Mouse (Mus musculus) forebrain, postnatal 0 days (tissue): ENCODE results near the gene Chl1. TPM values are rescaled to one million over a fixed set of nuclear protein-coding genes. Genes with fewer than 3 reads are reported as not detected.

ENCODE experiments used
- ATAC-seq: fragments of 200-750 bp; cut with Nextera tagmentation; 2 replicates; pipeline ENCODE4 v1.8.0; 2017; ENCODE audit warnings: mild to moderate bottlenecking, moderate library complexity
- DNase-seq: peaks from one replicate; pipeline ENCODE4 v3.0.0-alpha.2; 2015
- H3K27ac ChIP-seq: fragments of 300-500 bp; sonication (generic); 2 replicates; pipeline ENCODE4 v1.5.1; 2014; ENCODE audit warnings: low read depth, mild to moderate bottlenecking, antibody characterized with exemption, low read length, moderate library complexity, mixed read lengths
- H3K27me3 ChIP-seq: fragments of 300-500 bp; sonication (generic); 2 replicates; pipeline ENCODE4 v1.6.1; 2014; ENCODE audit warnings: mild to moderate bottlenecking, low read length, mixed read lengths; ENCODE audit not compliant: insufficient read depth
- H3K36me3 ChIP-seq: fragments of 300-500 bp; sonication (generic); 2 replicates; pipeline ENCODE4 v1.6.1; 2014; ENCODE audit warnings: mild to moderate bottlenecking, moderate library complexity; ENCODE audit not compliant: insufficient read depth
- H3K4me1 ChIP-seq: fragments of 300-500 bp; sonication (generic); 2 replicates; pipeline ENCODE4 v1.6.1; 2014; ENCODE audit warnings: antibody characterized with exemption; ENCODE audit not compliant: insufficient read depth
- H3K4me2 ChIP-seq: fragments of 300-500 bp; sonication (generic); 2 replicates; pipeline ENCODE4 v1.6.1; 2014; ENCODE audit warnings: low read depth, mild to moderate bottlenecking, moderate library complexity
- H3K4me3 ChIP-seq: fragments of 300-500 bp; sonication (generic); 2 replicates; pipeline ENCODE4 v1.5.1; 2014; ENCODE audit warnings: low read depth, low read length, mixed read lengths
- H3K9ac ChIP-seq: fragments of 300-500 bp; sonication (generic); 2 replicates; pipeline ENCODE4 v1.6.1; 2014; ENCODE audit warnings: mild to moderate bottlenecking
- H3K9me3 ChIP-seq: fragments of 300-500 bp; sonication (generic); 2 replicates; pipeline ENCODE4 v1.6.1; 2016; ENCODE audit warnings: low read length
- CTCF ChIP-seq: sonication (generic); IDR thresholded peaks from 2 replicates; pipeline ENCODE4 v1.5.1; 2016; ENCODE audit warnings: antibody characterized with exemption, control low read depth, low read depth
- WGBS: fragments of 180-500 bp; shearing (Covaris S2); extraction: QIAGEN DNeasy Blood & Tissue Kit; methylation state at CpG from one replicate; pipeline ENCODE4 v1.1.7; 2014; 5-methylcytosine and 5-hydroxymethylcytosine counted together
- polyA plus RNA-seq: library from polyadenylated mRNA; unstranded; fragments of >200 nt; fragmentation: Nextera tagmentation; extraction: Ambion mirVana; gene quantifications from 2 replicates; pipeline ENCODE4 v1.2.1, GENCODE M21; 2015
- total RNA-seq: library from RNA; depleted of rRNA; stranded (reverse); fragments of >200 nt; gene quantifications from 2 replicates; pipeline ENCODE4 v1.2.3, GENCODE M21; 2014

Chl1 gene
- total and polyA plus RNA-seq, 2 experiments from 2014 or later, result 173 to 347 TPM

- peak; percentile 42 for ATAC-seq
Observed at GRCm38 (mm10) chr6:103507751-103508575, 2.4 kb upstream of the Chl1 start.

GRCm38 (mm10) chr6:103509596-103509995 is 790 bp upstream of the Chl1 start:
- WGBS, result 35% methylated on average over 4 of the region's 4 CpGs
- Histone ChIP-seq H3K4me3 (peak overlapping the region; percentile 59; the same call in 1 of the 2 replicates), H3K27ac (peak overlapping the region; percentile 94)

More at GRCm38 (mm10) chr6:103507751-103508575, 2.4 kb upstream of the Chl1 start:
- Histone ChIP-seq H3K36me3 (no peaks in the 10 kb centered on the region), H3K27ac (0 out of 2 replicates have a peak overlapping the region, but pooled peaks have one; percentile 17), H3K9ac (no peak overlapping the region), H3K9me3 (no peaks in the 10 kb centered on the region), H3K4me1 (peaks cover 10% of the 10 kb centered on the region), H3K4me3 (no peak overlapping the region), H3K27me3 (no peaks in the 10 kb centered on the region), H3K4me2 (no peak overlapping the region)
- no peak for TF ChIP-seq CTCF
- WGBS, result 33% methylated on average over 3 of the region's 3 CpGs
- DNase-seq, result peak; percentile 67

GRCm38 (mm10) chr6:103511290-103511971 is 1.0 kb downstream of the Chl1 start:
- H3K9ac ChIP-seq, result peak overlapping the region; percentile 82
- peaks cover 16% of the 10 kb centered on the region for H3K4me1 ChIP-seq
- peak; percentile 52 for ATAC-seq
- H3K4me2 ChIP-seq, result peak overlapping the region; percentile 59
- TF ChIP-seq CTCF, result peak; percentile 16; the same call in 1 of the 2 replicates
- peak overlapping the region; percentile 59 for H3K4me3 ChIP-seq
- WGBS, result 3% methylated on average over 18 of the region's 18 CpGs
- peak; percentile 75 for DNase-seq
- H3K36me3 ChIP-seq, result no peaks in the 10 kb centered on the region
- H3K9me3 ChIP-seq, result no peaks in the 10 kb centered on the region
- H3K27ac ChIP-seq, result peak overlapping the region; percentile 94
- H3K27me3 ChIP-seq, result no peaks in the 10 kb centered on the region

More at GRCm38 (mm10) chr6:103509596-103509995, 790 bp upstream of the Chl1 start:
- DNase-seq, result no peak
- Histone ChIP-seq H3K4me2 (peak overlapping the region; percentile 59), H3K27me3 (no peaks in the 10 kb centered on the region), H3K36me3 (no peaks in the 10 kb centered on the region), H3K4me1 (peaks cover 8% of the 10 kb centered on the region), H3K9ac (peak overlapping the region; percentile 82), H3K9me3 (no peaks in the 10 kb centered on the region)
- ATAC-seq, result no peak
- TF ChIP-seq CTCF, result no peak

- H3K9ac ChIP-seq, result peak overlapping the region; percentile 82
- peak overlapping the region; percentile 59 for H3K4me3 ChIP-seq
- peak; percentile 58 for TF ChIP-seq CTCF
- DNase-seq (peak; percentile 88), ATAC-seq (peak; percentile 79)
- WGBS, result 2% methylated on average over 29 of the region's 29 CpGs
- H3K4me1 ChIP-seq, result peaks cover 16% of the 10 kb centered on the region
- peak overlapping the region; percentile 59 for H3K4me2 ChIP-seq
- H3K36me3 ChIP-seq, result no peaks in the 10 kb centered on the region
- peak overlapping the region; percentile 94 for H3K27ac ChIP-seq
- H3K27me3 ChIP-seq, result no peaks in the 10 kb centered on the region
- H3K9me3 ChIP-seq, result no peaks in the 10 kb centered on the region
Observed at GRCm38 (mm10) chr6:103511972-103512565, 1.7 kb downstream of the Chl1 start.

GRCm38 (mm10) chr6:103512911-103513321 is 2.5 kb downstream of the Chl1 start:
- Histone ChIP-seq H3K27me3 (no peaks in the 10 kb centered on the region), H3K4me3 (peak overlapping the region; percentile 59), H3K9ac (peak overlapping the region; percentile 82), H3K9me3 (no peaks in the 10 kb centered on the region), H3K4me1 (peaks cover 21% of the 10 kb centered on the region), H3K4me2 (peak overlapping the region; percentile 59), H3K36me3 (no peaks in the 10 kb centered on the region), H3K27ac (peak overlapping the region; percentile 94)
- no peak for ATAC-seq
- DNase-seq, result peak; percentile 60
- WGBS, result 24% methylated on average over 6 of the region's 6 CpGs
- no peak for TF ChIP-seq CTCF

- Histone ChIP-seq H3K27ac (peak overlapping the region; percentile 94), H3K27me3 (no peaks in the 10 kb centered on the region), H3K36me3 (no peaks in the 10 kb centered on the region), H3K9ac (peak overlapping the region; percentile 82), H3K4me3 (peak overlapping the region; percentile 59), H3K9me3 (no peaks in the 10 kb centered on the region), H3K4me2 (peak overlapping the region; percentile 59), H3K4me1 (peaks cover 21% of the 10 kb centered on the region)
- 21% methylated on average over 8 of the region's 8 CpGs for WGBS
- ATAC-seq, result peak; percentile 48; the same call in 1 of the 2 replicates
- peak; percentile 70 for DNase-seq
- TF ChIP-seq CTCF, result no peak
Observed at GRCm38 (mm10) chr6:103513621-103514241, 3.3 kb downstream of the Chl1 start.
